Mouse (Mus musculus) hindbrain, embryonic 10.5 days (tissue): Measurements from ENCODE around the gene Tom1. TPM values are rescaled to one million over a fixed set of nuclear protein-coding genes. Genes with fewer than 3 reads are reported as not detected.

ENCODE experiments used
- DNase-seq: peaks from one replicate; pipeline ENCODE4 v3.0.0-alpha.2; 2017; ENCODE audit warnings: low spot score
- H3K27ac ChIP-seq: fragments of 300-500 bp; sonication (generic); 2 replicates; pipeline ENCODE4 v1.5.1; 2016; ENCODE audit warnings: mild to moderate bottlenecking, moderate library complexity
- H3K27me3 ChIP-seq: fragments of 300-500 bp; sonication (generic); 2 replicates; pipeline ENCODE4 v1.6.1; 2016; ENCODE audit warnings: mild to moderate bottlenecking; ENCODE audit not compliant: poor library complexity, insufficient read depth, severe bottlenecking
- H3K36me3 ChIP-seq: fragments of 300-500 bp; sonication (generic); 2 replicates; pipeline ENCODE4 v1.6.1; 2016; ENCODE audit warnings: mild to moderate bottlenecking, moderate library complexity
- H3K4me1 ChIP-seq: fragments of 300-500 bp; sonication (generic); replicated peaks from 2 replicates; pipeline ENCODE4 v1.6.1; 2016; ENCODE audit warnings: mild to moderate bottlenecking
- H3K4me3 ChIP-seq: fragments of 300-500 bp; sonication (generic); 2 replicates; pipeline ENCODE4 v1.5.1; 2016; ENCODE audit warnings: mild to moderate bottlenecking, moderate library complexity
- H3K9me3 ChIP-seq: fragments of 300-500 bp; sonication (generic); 2 replicates; pipeline ENCODE4 v1.6.1; 2016; ENCODE audit warnings: mild to moderate bottlenecking, moderate library complexity
- WGBS: fragments of 180-500 bp; shearing (Covaris S2); methylation state at CpG from one replicate; pipeline ENCODE4 v1.1.7; 2016; 5-methylcytosine and 5-hydroxymethylcytosine counted together
- polyA plus RNA-seq: library from polyadenylated mRNA; unstranded; fragments of >200 nt; fragmentation: Nextera tagmentation; extraction: Ambion mirVana; gene quantifications from 2 replicates; pipeline ENCODE4 v1.2.1, GENCODE M21; 2016

Gene Tom1
- polyA plus RNA-seq, 1 experiment from 2014 or later, result 36.5 TPM

- DNase-seq, result no peak
- Histone ChIP-seq H3K9me3 (no peaks in the 10 kb centered on the region), H3K4me3 (no peak overlapping the region), H3K4me1 (peaks cover 6% of the 10 kb centered on the region), H3K27ac (no peak overlapping the region), H3K27me3 (no peaks in the 10 kb centered on the region), H3K36me3 (peaks cover 78% of the 10 kb centered on the region)
- WGBS, result 37% methylated on average over 5 of the region's 5 CpGs
Measured at GRCm38 (mm10) chr8:75018274-75018972, 15.1 kb upstream of the Tom1 start.

- DNase-seq, result no peak
- 91% methylated on average over 3 of the region's 3 CpGs for WGBS
- H3K27me3 ChIP-seq, result no peaks in the 10 kb centered on the region
- no peak overlapping the region for H3K27ac ChIP-seq
- H3K36me3 ChIP-seq, result peaks cover 99% of the 10 kb centered on the region
- no peaks in the 10 kb centered on the region for H3K4me1 ChIP-seq
- H3K9me3 ChIP-seq, result no peaks in the 10 kb centered on the region
- H3K4me3 ChIP-seq, result no peak overlapping the region
Measured at GRCm38 (mm10) chr8:75023660-75024316, 9.7 kb upstream of the Tom1 start.

DNA sequence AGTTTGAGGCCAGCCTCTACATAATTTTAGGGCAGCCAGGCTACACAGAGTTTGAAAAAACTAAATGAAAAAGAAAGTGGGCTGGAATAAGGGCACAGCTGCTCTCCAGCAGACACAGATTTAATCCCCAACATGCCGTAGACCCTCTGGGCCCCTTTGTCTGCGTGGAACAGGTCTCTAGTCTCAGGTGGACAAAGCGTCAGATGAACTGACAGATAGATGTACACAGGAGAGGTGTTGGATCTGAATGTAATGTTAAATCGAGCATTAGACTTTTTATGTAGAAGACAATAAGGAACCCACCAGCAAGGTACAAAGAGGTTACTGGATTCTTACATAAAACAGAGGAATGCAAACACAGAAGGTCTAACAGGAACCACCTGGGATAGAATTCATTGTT lies 7.7 kb upstream of the Tom1 start:
- no peaks in the 10 kb centered on the region for H3K4me1 ChIP-seq
- H3K4me3 ChIP-seq, result no peak overlapping the region
- no peak for DNase-seq
- 94% methylated on average over 4 of the region's 4 CpGs for WGBS
- H3K9me3 ChIP-seq, result no peaks in the 10 kb centered on the region
- no peak overlapping the region for H3K27ac ChIP-seq
- H3K27me3 ChIP-seq, result no peaks in the 10 kb centered on the region
- peaks cover 98% of the 10 kb centered on the region for H3K36me3 ChIP-seq

DNA sequence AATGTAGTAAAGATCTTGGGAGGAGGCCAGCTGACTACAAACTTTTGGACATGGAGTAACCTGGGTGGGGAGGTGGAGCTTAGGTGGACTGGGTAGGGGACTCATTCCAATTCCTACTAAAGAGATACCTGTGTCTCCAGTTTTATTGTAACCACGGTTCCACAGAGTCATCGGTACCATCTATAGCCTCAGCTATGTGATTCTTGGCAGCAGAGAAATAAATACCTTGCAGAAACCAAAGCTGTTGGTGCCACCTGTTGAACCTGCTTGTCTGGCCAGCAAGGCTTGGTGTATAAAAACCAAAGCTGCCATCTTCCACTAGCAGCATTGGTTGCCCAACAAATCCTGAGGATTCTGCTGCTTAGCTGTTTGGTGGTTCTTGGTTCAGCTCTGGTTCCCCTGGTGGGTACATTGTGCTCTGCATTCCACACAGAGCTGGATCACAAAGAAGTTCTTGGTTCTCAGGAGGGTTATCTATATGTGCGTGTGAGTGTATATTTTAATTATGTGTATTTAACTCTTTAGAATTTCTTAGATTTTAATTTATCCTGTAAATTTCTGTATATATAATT lies 3.0 kb upstream of the Tom1 start:
- peaks cover 14% of the 10 kb centered on the region for H3K4me1 ChIP-seq
- WGBS, result 91% methylated on average over 3 of the region's 3 CpGs
- no peaks in the 10 kb centered on the region for H3K9me3 ChIP-seq
- H3K27ac ChIP-seq, result no peak overlapping the region
- no peaks in the 10 kb centered on the region for H3K27me3 ChIP-seq
- H3K4me3 ChIP-seq, result no peak overlapping the region
- H3K36me3 ChIP-seq, result peaks cover 61% of the 10 kb centered on the region
- no peak for DNase-seq

DNA sequence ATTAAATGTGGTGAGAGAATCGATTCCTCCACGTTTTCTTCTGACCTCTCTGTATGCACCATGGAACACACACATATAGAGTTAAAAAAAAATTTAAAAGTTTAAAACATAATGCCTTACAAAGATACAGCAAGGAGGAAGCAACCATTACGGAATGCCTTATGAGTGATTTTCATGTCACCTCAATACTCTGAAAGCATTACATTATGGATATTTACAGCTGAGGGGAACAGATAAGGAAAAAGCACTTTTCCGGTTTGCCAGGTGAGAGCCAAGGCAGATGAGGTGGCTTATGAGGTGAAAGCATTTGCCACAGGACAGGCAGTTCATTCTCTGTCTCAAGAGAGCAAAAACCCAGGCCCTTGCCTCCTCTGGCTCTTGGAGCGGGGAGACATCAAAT lies 544 bp upstream of the Tom1 start:
- H3K27ac ChIP-seq, result 0 out of 2 replicates have a peak overlapping the region, but pooled peaks have one; percentile 88
- no peak for DNase-seq
- H3K36me3 ChIP-seq, result peaks cover 36% of the 10 kb centered on the region
- no peaks in the 10 kb centered on the region for H3K27me3 ChIP-seq
- H3K9me3 ChIP-seq, result no peaks in the 10 kb centered on the region
- WGBS, result 68% methylated on average over 5 of the region's 5 CpGs
- peaks cover 14% of the 10 kb centered on the region for H3K4me1 ChIP-seq
- H3K4me3 ChIP-seq, result peak overlapping the region; percentile 70

- Histone ChIP-seq H3K9me3 (no peaks in the 10 kb centered on the region), H3K4me3 (peak overlapping the region; percentile 70), H3K27me3 (no peaks in the 10 kb centered on the region), H3K4me1 (peaks cover 14% of the 10 kb centered on the region), H3K27ac (peak overlapping the region; percentile 88), H3K36me3 (peaks cover 23% of the 10 kb centered on the region)
- 2% methylated on average over 17 of the region's 17 CpGs for WGBS
- DNase-seq, result no peak
Measured at GRCm38 (mm10) chr8:75034285-75034684, 780 bp downstream of the Tom1 start.

DNA sequence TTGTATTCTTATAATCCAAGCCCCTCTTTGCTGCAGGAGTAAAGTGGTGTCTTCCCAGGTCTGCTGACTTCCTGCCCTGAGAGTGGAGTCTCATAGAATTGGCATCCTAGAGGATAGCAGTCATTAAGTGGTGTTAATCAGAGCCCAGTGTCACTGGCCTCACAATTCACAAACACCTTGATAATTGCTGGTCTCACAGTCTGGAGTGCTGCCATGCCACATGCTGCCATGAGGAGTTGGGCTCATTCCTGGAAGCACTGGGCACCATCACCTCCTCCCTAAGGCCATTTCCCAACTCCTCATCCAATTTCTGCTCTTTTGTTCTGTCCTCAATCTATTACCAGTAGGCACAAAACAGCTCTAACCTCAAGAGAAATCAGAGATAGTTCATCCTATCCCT lies 2.1 kb downstream of the Tom1 start:
- no peaks in the 10 kb centered on the region for H3K27me3 ChIP-seq
- no peak overlapping the region for H3K27ac ChIP-seq
- no peaks in the 10 kb centered on the region for H3K9me3 ChIP-seq
- peaks cover 14% of the 10 kb centered on the region for H3K4me1 ChIP-seq
- peaks cover 10% of the 10 kb centered on the region for H3K36me3 ChIP-seq
- DNase-seq, result no peak
- no peak overlapping the region for H3K4me3 ChIP-seq

GRCm38 (mm10) chr8:75038497-75038896 lies 5.0 kb downstream of the Tom1 start:
- no peaks in the 10 kb centered on the region for H3K36me3 ChIP-seq
- no peak overlapping the region for H3K27ac ChIP-seq
- no peak overlapping the region for H3K4me3 ChIP-seq
- no peaks in the 10 kb centered on the region for H3K9me3 ChIP-seq
- H3K4me1 ChIP-seq, result peaks cover 10% of the 10 kb centered on the region
- no peak for DNase-seq
- no peaks in the 10 kb centered on the region for H3K27me3 ChIP-seq

DNA sequence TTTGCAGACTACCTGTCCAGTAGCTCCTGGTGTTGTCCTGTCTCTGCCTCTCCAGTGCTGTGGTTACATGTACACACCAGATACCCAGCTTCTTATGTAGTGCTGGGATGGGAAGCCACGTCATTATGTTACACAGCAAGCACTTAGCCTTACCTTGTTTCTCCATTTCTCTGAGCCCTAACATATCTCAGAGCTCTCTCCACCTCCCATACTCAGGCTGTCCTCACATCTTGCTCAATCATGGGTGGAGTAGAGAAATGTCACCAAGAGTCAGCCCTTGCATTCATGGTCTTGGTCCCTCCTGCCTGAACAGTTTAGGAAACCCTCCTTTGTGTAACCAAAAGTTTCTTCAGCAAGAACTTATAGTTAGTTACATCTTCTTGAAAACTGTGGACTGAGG lies 6.2 kb downstream of the Tom1 start:
- WGBS, result 97% methylated on average over 1 of the region's 1 CpGs
- no peaks in the 10 kb centered on the region for H3K9me3 ChIP-seq
- H3K27me3 ChIP-seq, result no peaks in the 10 kb centered on the region
- H3K36me3 ChIP-seq, result no peaks in the 10 kb centered on the region
- no peak overlapping the region for H3K27ac ChIP-seq
- no peak overlapping the region for H3K4me3 ChIP-seq
- no peak for DNase-seq
- peaks cover 3% of the 10 kb centered on the region for H3K4me1 ChIP-seq

DNA sequence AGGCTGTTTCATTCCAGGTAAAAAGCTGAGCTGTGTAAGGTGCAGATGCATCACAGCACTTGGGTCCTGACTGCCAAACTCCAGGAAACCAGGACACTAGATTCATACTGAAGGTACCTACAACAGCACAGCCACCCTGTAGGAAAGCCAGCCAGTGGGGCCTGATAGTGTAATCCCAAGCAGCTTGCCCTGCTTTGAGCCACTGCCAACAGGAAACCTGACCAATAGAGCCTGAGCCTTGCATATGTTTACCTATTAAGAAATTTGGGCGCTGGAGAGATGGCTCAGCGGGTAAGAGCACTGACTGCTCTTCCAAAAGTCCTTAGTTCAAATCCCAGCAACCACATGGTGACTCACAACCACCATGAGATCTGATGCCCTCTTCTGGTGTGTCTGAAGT lies 8.7 kb downstream of the Tom1 start:
- WGBS, result 90% methylated on average over 2 of the region's 2 CpGs
- Histone ChIP-seq H3K4me1 (no peaks in the 10 kb centered on the region), H3K4me3 (no peak overlapping the region), H3K36me3 (no peaks in the 10 kb centered on the region), H3K27ac (no peak overlapping the region), H3K9me3 (no peaks in the 10 kb centered on the region), H3K27me3 (no peaks in the 10 kb centered on the region)
- no peak for DNase-seq

DNA sequence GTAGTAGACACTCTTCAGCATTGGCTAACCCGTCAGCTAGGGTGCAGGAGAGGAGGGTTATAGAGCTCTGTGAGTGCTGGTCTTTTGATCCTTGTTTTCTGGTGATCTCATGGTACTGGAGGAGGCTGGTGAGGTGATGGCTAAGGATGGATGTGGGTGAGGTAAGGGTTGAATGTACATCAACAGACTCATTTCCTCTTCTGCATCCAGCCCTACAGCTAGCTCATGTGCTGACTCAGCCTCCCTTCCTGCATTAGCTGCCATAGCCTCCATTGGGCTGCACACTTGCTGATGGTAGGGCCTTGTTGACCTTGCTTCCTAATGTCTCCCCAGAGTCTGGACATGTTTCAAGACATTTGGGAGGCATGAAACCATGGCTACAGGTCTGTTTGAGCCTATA lies 9.5 kb downstream of the Tom1 start:
- DNase-seq, result no peak
- Histone ChIP-seq H3K27me3 (no peaks in the 10 kb centered on the region), H3K36me3 (no peaks in the 10 kb centered on the region), H3K9me3 (no peaks in the 10 kb centered on the region), H3K4me3 (no peak overlapping the region), H3K4me1 (no peaks in the 10 kb centered on the region), H3K27ac (no peak overlapping the region)
- WGBS, result 81% methylated on average over 1 of the region's 1 CpGs

- H3K36me3 ChIP-seq, result 0 out of 2 replicates have a peak, but pooled peaks cover 4% of the 10 kb centered on the region
- no peaks in the 10 kb centered on the region for H3K27me3 ChIP-seq
- H3K4me1 ChIP-seq, result no peaks in the 10 kb centered on the region
- no peak overlapping the region for H3K27ac ChIP-seq
- WGBS, result 97% methylated on average over 1 of the region's 1 CpGs
- no peak for DNase-seq
- no peak overlapping the region for H3K4me3 ChIP-seq
- H3K9me3 ChIP-seq, result no peaks in the 10 kb centered on the region
Measured at GRCm38 (mm10) chr8:75046303-75046702, 12.8 kb downstream of the Tom1 start.

GRCm38 (mm10) chr8:75047784-75048183 lies 14.3 kb downstream of the Tom1 start:
- no peak overlapping the region for H3K27ac ChIP-seq

More at GRCm38 (mm10) chr8:75047784-75048183, 14.3 kb downstream of the Tom1 start:
- no peaks in the 10 kb centered on the region for H3K9me3 ChIP-seq
- H3K4me3 ChIP-seq, result no peak overlapping the region
- WGBS, result 90% methylated on average over 3 of the region's 3 CpGs
- no peaks in the 10 kb centered on the region for H3K27me3 ChIP-seq
- H3K36me3 ChIP-seq, result 0 out of 2 replicates have a peak, but pooled peaks cover 4% of the 10 kb centered on the region
- DNase-seq, result no peak
- H3K4me1 ChIP-seq, result no peaks in the 10 kb centered on the region
